Mouse (Mus musculus): ENCODE measurements at regions not wholly inside any gene's neighbourhood (a gene's known extent, or its start where the extent isn't known, plus 50 kb on each side); places are given as distances from the start of the nearest gene placed in this dataset.
"Not testable (repeated sequence)": the region's sequence is repeated elsewhere in the genome, so short reads cannot be mapped to it uniquely, and the experiment has no call there.

- Histone ChIP-seq H3K27ac (ENCODE audit: low read depth, low read length) (no peak overlapping the region), H3K27me3 (ENCODE audit: control insufficient read depth, insufficient read depth, low read length) (no peaks in the 10 kb centered on the region), H3K4me1 (ENCODE audit: control insufficient read depth, insufficient read depth, low read length) (peaks cover 8% of the 10 kb centered on the region), H3K9ac (ENCODE audit: low read depth, low read length) (no peak overlapping the region), H3K36me3 (ENCODE audit: control insufficient read depth, insufficient read depth, low read length) (no peaks in the 10 kb centered on the region), H3K4me3 (ENCODE audit: low read length) (no peak overlapping the region), H3K4me2 (replicated peaks; ENCODE audit: low read depth, low read length) (no peak overlapping the region), H3K9me3 (ENCODE audit: control insufficient read depth, low read length) (no peaks in the 10 kb centered on the region)
- 88% methylated on average over 5 of the region's 5 CpGs for WGBS
- ATAC-seq (ENCODE audit: low FRiP score, low TSS enrichment): no peak
These were observed 172.8 kb downstream of the Wdr11 start for GRCm38 (mm10) chr7:129764456-129764970.

- 90% methylated on average over 7 of the region's 7 CpGs for WGBS
- H3K4me1 ChIP-seq (ENCODE audit: control insufficient read depth, insufficient read depth, low read length): peaks cover 8% of the 10 kb centered on the region; the same call in 1 of the 2 replicates
- no peak overlapping the region for H3K9ac ChIP-seq (ENCODE audit: low read depth, low read length)
These were observed 174.0 kb downstream of the Wdr11 start for GRCm38 (mm10) chr7:129765681-129766080.

GRCm38 (mm10) chr7:129766087-129766834 is 174.6 kb downstream of the Wdr11 start:
- Histone ChIP-seq H3K4me2 (replicated peaks; ENCODE audit: low read depth, low read length) (no peak overlapping the region), H3K27ac (ENCODE audit: low read depth, low read length) (no peak overlapping the region), H3K4me1 (ENCODE audit: control insufficient read depth, insufficient read depth, low read length) (peaks cover 8% of the 10 kb centered on the region; the same call in 1 of the 2 replicates), H3K4me3 (ENCODE audit: low read length) (no peak overlapping the region), H3K9ac (ENCODE audit: low read depth, low read length) (no peak overlapping the region), H3K27me3 (ENCODE audit: control insufficient read depth, insufficient read depth, low read length) (no peaks in the 10 kb centered on the region), H3K9me3 (ENCODE audit: control insufficient read depth, low read length) (no peaks in the 10 kb centered on the region), H3K36me3 (ENCODE audit: control insufficient read depth, insufficient read depth, low read length) (no peaks in the 10 kb centered on the region)
- 78% methylated on average over 6 of the region's 6 CpGs for WGBS
- ATAC-seq (ENCODE audit: low FRiP score, low TSS enrichment): no peak

More at GRCm38 (mm10) chr7:129765681-129766080, 174.0 kb downstream of the Wdr11 start:
- no peak overlapping the region for H3K4me3 ChIP-seq (ENCODE audit: low read length)
- H3K27me3 ChIP-seq (ENCODE audit: control insufficient read depth, insufficient read depth, low read length): no peaks in the 10 kb centered on the region
- H3K4me2 ChIP-seq (replicated peaks; ENCODE audit: low read depth, low read length): no peak overlapping the region
- no peak for ATAC-seq (ENCODE audit: low FRiP score, low TSS enrichment)
- H3K36me3 ChIP-seq (ENCODE audit: control insufficient read depth, insufficient read depth, low read length): no peaks in the 10 kb centered on the region
- no peak overlapping the region for H3K27ac ChIP-seq (ENCODE audit: low read depth, low read length)
- H3K9me3 ChIP-seq (ENCODE audit: control insufficient read depth, low read length): no peaks in the 10 kb centered on the region

GRCm38 (mm10) chr7:129769673-129770072 is 178.0 kb downstream of the Wdr11 start:
- 44% methylated on average over 1 of the region's 1 CpGs for WGBS
- not testable (repeated sequence) for ATAC-seq (ENCODE audit: low FRiP score, low TSS enrichment); H3K27ac ChIP-seq (ENCODE audit: low read depth, low read length); H3K9ac ChIP-seq (ENCODE audit: low read depth, low read length); H3K4me2 ChIP-seq (replicated peaks; ENCODE audit: low read depth, low read length); H3K36me3 ChIP-seq (ENCODE audit: control insufficient read depth, insufficient read depth, low read length); H3K27me3 ChIP-seq (ENCODE audit: control insufficient read depth, insufficient read depth, low read length); H3K4me3 ChIP-seq (ENCODE audit: low read length); H3K9me3 ChIP-seq (ENCODE audit: control insufficient read depth, low read length)
- H3K4me1 ChIP-seq (ENCODE audit: control insufficient read depth, insufficient read depth, low read length): peaks cover 15% of the 10 kb centered on the region

- Histone ChIP-seq H3K9ac (ENCODE audit: low read depth, low read length) (no peak overlapping the region), H3K36me3 (ENCODE audit: control insufficient read depth, insufficient read depth, low read length) (no peaks in the 10 kb centered on the region), H3K27me3 (ENCODE audit: control insufficient read depth, insufficient read depth, low read length) (no peaks in the 10 kb centered on the region), H3K4me2 (replicated peaks; ENCODE audit: low read depth, low read length) (no peak overlapping the region), H3K9me3 (ENCODE audit: control insufficient read depth, low read length) (no peaks in the 10 kb centered on the region), H3K4me1 (ENCODE audit: control insufficient read depth, insufficient read depth, low read length) (peaks cover 19% of the 10 kb centered on the region), H3K4me3 (ENCODE audit: low read length) (no peak overlapping the region), H3K27ac (ENCODE audit: low read depth, low read length) (no peak overlapping the region)
- WGBS: 86% methylated on average over 2 of the region's 2 CpGs
- no peak for ATAC-seq (ENCODE audit: low FRiP score, low TSS enrichment)
These were observed 180.2 kb downstream of the Wdr11 start for GRCm38 (mm10) chr7:129771876-129772275.

- Histone ChIP-seq H3K4me1 (ENCODE audit: control insufficient read depth, insufficient read depth, low read length) (peaks cover 19% of the 10 kb centered on the region), H3K4me3 (ENCODE audit: low read length) (no peak overlapping the region), H3K27ac (ENCODE audit: low read depth, low read length) (no peak overlapping the region), H3K27me3 (ENCODE audit: control insufficient read depth, insufficient read depth, low read length) (no peaks in the 10 kb centered on the region), H3K4me2 (replicated peaks; ENCODE audit: low read depth, low read length) (no peak overlapping the region), H3K9me3 (ENCODE audit: control insufficient read depth, low read length) (no peaks in the 10 kb centered on the region), H3K36me3 (ENCODE audit: control insufficient read depth, insufficient read depth, low read length) (no peaks in the 10 kb centered on the region), H3K9ac (ENCODE audit: low read depth, low read length) (no peak overlapping the region)
- 63% methylated on average over 11 of the region's 11 CpGs for WGBS
- no peak for ATAC-seq (ENCODE audit: low FRiP score, low TSS enrichment)
These were observed 181.1 kb downstream of the Wdr11 start for GRCm38 (mm10) chr7:129772540-129773331.

GRCm38 (mm10) chr7:129774261-129774861 is 182.7 kb downstream of the Wdr11 start:
- H3K9ac ChIP-seq (ENCODE audit: low read depth, low read length): 0 out of 2 replicates have a peak overlapping the region, but pooled peaks have one; percentile 18
- peak overlapping the region; percentile 77 for H3K27ac ChIP-seq (ENCODE audit: low read depth, low read length)
- H3K27me3 ChIP-seq (ENCODE audit: control insufficient read depth, insufficient read depth, low read length): no peaks in the 10 kb centered on the region
- WGBS: 3% methylated on average over 17 of the region's 17 CpGs
- peak overlapping the region; percentile 7 for H3K4me3 ChIP-seq (ENCODE audit: low read length)
- peaks cover 19% of the 10 kb centered on the region for H3K4me1 ChIP-seq (ENCODE audit: control insufficient read depth, insufficient read depth, low read length)
- ATAC-seq (ENCODE audit: low FRiP score, low TSS enrichment): peak; percentile 30; the same call in 1 of the 2 replicates
- peak overlapping the region; percentile 35 for H3K4me2 ChIP-seq (replicated peaks; ENCODE audit: low read depth, low read length)
- H3K9me3 ChIP-seq (ENCODE audit: control insufficient read depth, low read length): no peaks in the 10 kb centered on the region
- H3K36me3 ChIP-seq (ENCODE audit: control insufficient read depth, insufficient read depth, low read length): no peaks in the 10 kb centered on the region

GRCm38 (mm10) chr7:129775189-129775588 is 183.5 kb downstream of the Wdr11 start:
- Histone ChIP-seq H3K4me1 (ENCODE audit: control insufficient read depth, insufficient read depth, low read length) (peaks cover 19% of the 10 kb centered on the region), H3K9me3 (ENCODE audit: control insufficient read depth, low read length) (no peaks in the 10 kb centered on the region), H3K27ac (ENCODE audit: low read depth, low read length) (peak overlapping the region; percentile 77; the same call in 1 of the 2 replicates), H3K4me2 (replicated peaks; ENCODE audit: low read depth, low read length) (no peak overlapping the region), H3K9ac (ENCODE audit: low read depth, low read length) (no peak overlapping the region), H3K4me3 (ENCODE audit: low read length) (no peak overlapping the region), H3K36me3 (ENCODE audit: control insufficient read depth, insufficient read depth, low read length) (no peaks in the 10 kb centered on the region), H3K27me3 (ENCODE audit: control insufficient read depth, insufficient read depth, low read length) (no peaks in the 10 kb centered on the region)
- ATAC-seq (ENCODE audit: low FRiP score, low TSS enrichment): no peak
- 78% methylated on average over 11 of the region's 11 CpGs for WGBS
